Mouse (Mus musculus): ENCODE measurements around the gene D10Wsu102e. TPM values are rescaled to one million over a fixed set of nuclear protein-coding genes. Genes with fewer than 3 reads are reported as not detected.

The D10Wsu102e gene
- total RNA-seq, 4 experiments from 2014 or later, result 2.9 to 3.5 (median 3.3) TPM

- no peak for DNase-seq (ENCODE audit: low spot score in 2 of 2)
These were observed 176.4 kb downstream of the D10Wsu102e start for GRCm38 (mm10) chr10:83536436-83536835.

Other genes starting within 250 kb of the D10Wsu102e start
- gene Slc41a2, start 22.3 kb upstream of the D10Wsu102e start, total RNA-seq (2022), result 10 to 100 TPM; 22.7 to 29.9 (median 24.5) TPM
- gene Aldh1l2, start 173.9 kb downstream of the D10Wsu102e start, total RNA-seq (2022), result 1 to 10 TPM; 2.5 to 5.5 (median 4.1) TPM
- 10 to 100 TPM; 27.4 to 35.4 (median 31.0) TPM for gene Washc4, start 183.5 kb downstream of the D10Wsu102e start, total RNA-seq (2022)